Mouse (Mus musculus) hindbrain, embryonic 10.5 days (tissue): ENCODE results near the gene Gm28041. TPM values are rescaled to one million over a fixed set of nuclear protein-coding genes. Genes with fewer than 3 reads are reported as not detected.

Source experiments
- DNase-seq: peaks from one replicate; pipeline ENCODE4 v3.0.0-alpha.2; 2017; ENCODE audit warnings: low spot score
- H3K27ac ChIP-seq: fragments of 300-500 bp; sonication (generic); 2 replicates; pipeline ENCODE4 v1.5.1; 2016; ENCODE audit warnings: mild to moderate bottlenecking, moderate library complexity
- H3K27me3 ChIP-seq: fragments of 300-500 bp; sonication (generic); 2 replicates; pipeline ENCODE4 v1.6.1; 2016; ENCODE audit warnings: mild to moderate bottlenecking; ENCODE audit not compliant: poor library complexity, insufficient read depth, severe bottlenecking
- H3K36me3 ChIP-seq: fragments of 300-500 bp; sonication (generic); 2 replicates; pipeline ENCODE4 v1.6.1; 2016; ENCODE audit warnings: mild to moderate bottlenecking, moderate library complexity
- H3K4me1 ChIP-seq: fragments of 300-500 bp; sonication (generic); replicated peaks from 2 replicates; pipeline ENCODE4 v1.6.1; 2016; ENCODE audit warnings: mild to moderate bottlenecking
- H3K4me3 ChIP-seq: fragments of 300-500 bp; sonication (generic); 2 replicates; pipeline ENCODE4 v1.5.1; 2016; ENCODE audit warnings: mild to moderate bottlenecking, moderate library complexity
- H3K9me3 ChIP-seq: fragments of 300-500 bp; sonication (generic); 2 replicates; pipeline ENCODE4 v1.6.1; 2016; ENCODE audit warnings: mild to moderate bottlenecking, moderate library complexity
- WGBS: fragments of 180-500 bp; shearing (Covaris S2); methylation state at CpG from one replicate; pipeline ENCODE4 v1.1.7; 2016; 5-methylcytosine and 5-hydroxymethylcytosine counted together
- polyA plus RNA-seq: library from polyadenylated mRNA; unstranded; fragments of >200 nt; fragmentation: Nextera tagmentation; extraction: Ambion mirVana; gene quantifications from 2 replicates; pipeline ENCODE4 v1.2.1, GENCODE M21; 2016

Gene Gm28041
- polyA plus RNA-seq, 1 experiment from 2014 or later = not detected

DNA sequence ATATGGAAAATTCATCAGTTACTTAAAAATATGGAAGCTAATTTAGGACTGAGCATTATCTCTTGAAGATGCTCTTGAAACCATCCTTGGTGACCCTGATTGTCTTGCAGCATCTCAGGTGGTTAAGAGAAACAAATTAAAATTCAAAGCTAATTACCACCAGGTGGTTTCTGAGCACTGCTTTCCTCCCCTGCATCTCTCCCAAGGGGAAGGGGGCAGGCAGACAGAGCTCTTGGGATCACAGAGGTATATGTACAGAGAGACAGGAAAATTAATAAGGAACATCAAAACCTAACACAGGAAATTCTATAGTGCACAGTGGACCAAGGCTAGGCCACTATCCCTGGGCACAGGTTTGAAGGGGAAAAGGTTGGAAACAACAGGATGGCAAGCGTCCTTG is 42.7 kb downstream of the Gm28041 start:
- Histone ChIP-seq H3K27ac (peak overlapping the region; percentile 76), H3K27me3 (no peaks in the 10 kb centered on the region), H3K9me3 (no peaks in the 10 kb centered on the region), H3K36me3 (no peaks in the 10 kb centered on the region), H3K4me1 (peaks cover 10% of the 10 kb centered on the region), H3K4me3 (peak overlapping the region; percentile 64)
- DNase-seq = peak; percentile 2
- WGBS = 75% methylated on average over 1 of the region's 1 CpGs

DNA sequence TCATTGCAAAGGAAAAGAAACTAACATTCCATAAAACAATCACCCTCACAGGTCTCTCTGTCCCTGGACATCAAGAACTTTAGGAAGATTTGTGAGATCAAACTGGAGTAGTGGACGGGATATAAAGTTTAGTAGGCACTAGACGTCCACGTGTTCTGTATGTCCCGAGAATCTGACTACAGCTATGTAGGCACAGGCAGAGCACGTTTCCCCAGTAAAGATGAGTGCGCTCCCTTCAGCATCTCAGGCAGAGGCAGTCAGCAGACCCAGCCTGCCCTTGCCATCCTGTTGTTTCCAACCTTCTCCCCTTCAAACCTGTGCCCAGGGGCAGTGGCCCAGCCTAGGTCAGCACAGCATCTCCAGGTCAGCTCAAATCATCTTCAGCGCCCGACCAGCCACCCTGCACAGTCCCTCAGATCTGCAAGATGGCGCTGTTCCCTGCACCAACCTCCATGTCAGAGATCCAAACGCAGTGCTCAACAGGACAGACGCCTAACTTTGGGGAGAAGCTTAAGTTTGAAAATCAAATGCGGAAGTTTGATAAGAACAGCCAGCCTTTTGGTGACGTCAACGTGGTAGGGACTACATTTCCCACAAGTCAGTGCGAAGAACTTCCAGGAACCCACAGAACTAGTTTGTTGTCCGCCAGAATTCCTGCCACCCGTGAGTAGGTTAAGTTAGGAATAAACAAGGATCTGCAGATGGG is 43.4 kb downstream of the Gm28041 start, which contains the start of gene Zfp595:
Gene Zfp595 (minus strand): TSS at position 552 of the 706 bp plus-strand sequence.
- no peaks in the 10 kb centered on the region for H3K27me3 ChIP-seq
- 21% methylated on average over 17 of the region's 17 CpGs for WGBS
- H3K4me1 ChIP-seq = peaks cover 10% of the 10 kb centered on the region
- H3K27ac ChIP-seq = peak within 1 kb of the TSS; percentile 76
- peak within 1 kb of the TSS; percentile 64 for H3K4me3 ChIP-seq
- no peaks in the 10 kb centered on the region for H3K36me3 ChIP-seq
- no peaks in the 10 kb centered on the region for H3K9me3 ChIP-seq
- peak; percentile 67 for DNase-seq

- H3K36me3 ChIP-seq = no peaks in the 10 kb centered on the region
- no peak for DNase-seq
- H3K4me3 ChIP-seq = peak overlapping the region; percentile 75
- WGBS = 35% methylated on average over 5 of the region's 5 CpGs
- H3K9me3 ChIP-seq = 0 out of 2 replicates have a peak, but pooled peaks cover 3% of the 10 kb centered on the region
- H3K27ac ChIP-seq = peak overlapping the region; percentile 84
- peaks cover 7% of the 10 kb centered on the region; the same call in 1 of the 2 replicates for H3K4me1 ChIP-seq
- no peaks in the 10 kb centered on the region for H3K27me3 ChIP-seq
These were observed 68.8 kb downstream of the Gm28041 start for GRCm38 (mm10) chr13:67306718-67307117.

- WGBS = 11% methylated on average over 16 of the region's 16 CpGs
- H3K36me3 ChIP-seq = no peaks in the 10 kb centered on the region
- DNase-seq = peak; percentile 84
- H3K4me3 ChIP-seq = peak within 1 kb of the TSS; percentile 75
- no peaks in the 10 kb centered on the region for H3K9me3 ChIP-seq
- H3K27me3 ChIP-seq = no peaks in the 10 kb centered on the region
- peak within 1 kb of the TSS; percentile 84 for H3K27ac ChIP-seq
- peaks cover 7% of the 10 kb centered on the region; the same call in 1 of the 2 replicates for H3K4me1 ChIP-seq
These were observed 69.5 kb downstream of the Gm28041 start, which contains the start of gene Zfp457 for GRCm38 (mm10) chr13:67305822-67306672. Gene Zfp457 (minus strand): TSS chr13:67306485.

Other genes with a start within 250 kb of the Gm28041 start
- gene Rsl1, start 202.6 kb downstream of the Gm28041 start, polyA plus RNA-seq = 5.5 and 6.0 TPM in 2 replicates
- 0.78 and 0.97 TPM in 2 replicates for gene Zfp455, start 181.2 kb downstream of the Gm28041 start, polyA plus RNA-seq
- gene Zfp458, start 97.3 kb downstream of the Gm28041 start, polyA plus RNA-seq = 1.5 and 2.0 TPM in 2 replicates
- gene Zfp457, start 69.2 kb downstream of the Gm28041 start, polyA plus RNA-seq = 0.27 and 0.52 TPM in 2 replicates
- 1.1 and 1.5 TPM in 2 replicates for gene Zfp595, start 43.2 kb downstream of the Gm28041 start, polyA plus RNA-seq
- not detected in 2 replicates for gene Gm28044, start 15.2 kb downstream of the Gm28041 start, polyA plus RNA-seq
- gene Zfp953, start 15.1 kb downstream of the Gm28041 start, polyA plus RNA-seq = 0.68 and 0.69 TPM in 2 replicates
- 0.73 and 0.93 TPM in 2 replicates for gene Zfp456, start 77 bp upstream of the Gm28041 start, polyA plus RNA-seq
- gene Zfp429, start 24.1 kb upstream of the Gm28041 start, polyA plus RNA-seq = 3.7 and 5.9 TPM in 2 replicates
- gene Zfp459, start 45.7 kb upstream of the Gm28041 start, polyA plus RNA-seq = 0.92 and 1.7 TPM in 2 replicates
- gene Zfp874a, start 75.9 kb upstream of the Gm28041 start, polyA plus RNA-seq = 5.7 and 7.2 TPM in 2 replicates
- 1.4 and 1.5 TPM in 2 replicates for gene Zfp874b, start 108.5 kb upstream of the Gm28041 start, polyA plus RNA-seq
- gene Zfp58, start 124.8 kb upstream of the Gm28041 start, polyA plus RNA-seq = 12.9 and 14.2 TPM in 2 replicates
- not detected in 2 replicates for gene Gm26965, start 150.4 kb upstream of the Gm28041 start, polyA plus RNA-seq
- 26.5 and 26.6 TPM in 2 replicates for gene Zfp87, start 150.4 kb upstream of the Gm28041 start, polyA plus RNA-seq
- gene Zfp748, start 178.1 kb upstream of the Gm28041 start, polyA plus RNA-seq = 15.1 and 15.4 TPM in 2 replicates
- gene Zfp729b, start 234.0 kb upstream of the Gm28041 start, polyA plus RNA-seq = 2.2 and 3.5 TPM in 2 replicates